Mouse (Mus musculus): ENCODE results near the gene Slc25a44. TPM values are rescaled to one million over a fixed set of nuclear protein-coding genes. Genes with fewer than 3 reads are reported as not detected.

Gene Slc25a44
- total RNA-seq, 1 experiment: 13.6 TPM

DNA sequence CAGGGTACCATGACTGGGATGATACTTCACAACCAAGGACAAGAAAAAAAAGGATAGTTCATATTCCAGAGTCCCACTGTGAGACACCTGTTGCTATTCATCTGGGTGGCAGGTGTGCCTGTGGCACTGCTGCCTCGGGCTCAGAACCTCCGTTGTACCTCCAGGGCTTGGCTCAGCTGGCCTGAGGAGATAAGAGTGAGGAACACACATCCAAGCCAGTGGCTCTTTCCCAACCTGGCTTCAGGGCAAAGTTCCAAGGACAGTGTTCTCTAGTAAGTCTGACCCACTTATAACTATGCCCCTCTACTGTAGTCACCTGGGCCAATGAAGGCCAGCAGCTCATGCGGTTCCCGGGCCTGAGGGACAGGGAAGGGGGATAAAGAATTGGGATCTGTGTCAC is 13.3 kb downstream of the Slc25a44 start:
- Histone ChIP-seq H3K4me3 (ENCODE audit: insufficient read depth in 1 of 2, low read depth in 1 of 2, low read length in 2 of 2, poor library complexity in 1 of 2, severe bottlenecking in 1 of 2) (no peak overlapping the region), H3K4me1 (ENCODE audit: control insufficient read depth in 2 of 2, insufficient read depth in 2 of 2, low read length in 2 of 2, poor library complexity in 1 of 2) (peaks cover 4 to 7% of the 10 kb centered on the region in 2 experiments; a peak in 3 of 4 replicates), H3K36me3 (ENCODE audit: control insufficient read depth, insufficient read depth, low read length, poor library complexity, severe bottlenecking) (peaks cover 6% of the 10 kb centered on the region), H3K27ac (ENCODE audit: insufficient read depth, low read depth, low read length, poor library complexity, severe bottlenecking) (no peak overlapping the region), H3K9me3 (ENCODE audit: control insufficient read depth, insufficient read depth, low read depth, low read length) (no peaks in the 10 kb centered on the region), H3K9ac (ENCODE audit: insufficient read depth, low read depth, low read length, poor library complexity, severe bottlenecking) (no peak overlapping the region)
- DNase-seq (ENCODE audit: low read depth, low spot score): no peak
- in situ Hi-C loops (cut with MboI; ENCODE audit: low sequenced_read_pairs in 2 of 2, unreplicated experiment in 2 of 2): no loop called here
- TF ChIP-seq MAFK (IDR thresholded peaks at IDR 0.05; ENCODE audit: insufficient read depth, low read depth, low read length): no peak
- no peak for TF ChIP-seq ZC3H11A (IDR thresholded peaks at IDR 0.05; ENCODE audit: borderline replicate concordance, low read depth, low read length)
- no peak for TF ChIP-seq CHD2 (IDR thresholded peaks at IDR 0.05; ENCODE audit: low read depth, low read length)
- TF ChIP-seq HCFC1 (IDR thresholded peaks at IDR 0.05; ENCODE audit: borderline replicate concordance, insufficient read depth, low read length): no peak
- TF ChIP-seq ZNF384 (IDR thresholded peaks at IDR 0.05; ENCODE audit: low read depth, low read length): no peak

DNA sequence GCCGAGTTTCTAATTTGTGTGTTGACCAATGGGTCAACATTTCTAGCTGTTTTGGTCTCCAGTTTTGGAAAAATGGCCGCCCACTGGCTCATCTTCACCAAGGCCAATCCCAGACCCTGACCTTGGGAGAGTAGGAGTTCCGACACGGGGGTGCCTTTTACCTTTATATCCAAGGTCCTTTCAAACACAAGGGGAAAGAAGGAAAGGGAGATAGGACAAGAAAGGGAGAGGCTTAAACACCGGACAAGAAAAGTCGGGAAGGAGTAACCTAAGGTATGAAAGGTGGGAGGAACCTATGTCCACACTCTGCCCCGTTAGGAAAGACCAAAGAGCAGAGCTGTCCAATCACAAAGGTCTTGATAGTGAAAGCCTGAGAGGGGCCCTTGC is 14.3 kb downstream of the Slc25a44 start:
- no peak for TF ChIP-seq MAFK (IDR thresholded peaks at IDR 0.05; ENCODE audit: insufficient read depth, low read depth, low read length)
- TF ChIP-seq HCFC1 (IDR thresholded peaks at IDR 0.05; ENCODE audit: borderline replicate concordance, insufficient read depth, low read length): no peak
- no peak for TF ChIP-seq ZC3H11A (IDR thresholded peaks at IDR 0.05; ENCODE audit: borderline replicate concordance, low read depth, low read length)
- peaks cover 4 to 7% of the 10 kb centered on the region in 2 experiments; a peak in 3 of 4 replicates for H3K4me1 ChIP-seq (ENCODE audit: control insufficient read depth in 2 of 2, insufficient read depth in 2 of 2, low read length in 2 of 2, poor library complexity in 1 of 2)
- H3K27ac ChIP-seq (ENCODE audit: insufficient read depth, low read depth, low read length, poor library complexity, severe bottlenecking): peak overlapping the region; percentile 73; the same call in 1 of the 2 replicates
- DNase-seq (ENCODE audit: low read depth, low spot score): peak; percentile 28
- H3K9me3 ChIP-seq (ENCODE audit: control insufficient read depth, insufficient read depth, low read depth, low read length): no peaks in the 10 kb centered on the region
- peaks cover 6% of the 10 kb centered on the region for H3K36me3 ChIP-seq (ENCODE audit: control insufficient read depth, insufficient read depth, low read length, poor library complexity, severe bottlenecking)
- peak overlapping the region; percentile 76 for H3K9ac ChIP-seq (ENCODE audit: insufficient read depth, low read depth, low read length, poor library complexity, severe bottlenecking)
- H3K4me3 ChIP-seq (ENCODE audit: insufficient read depth in 1 of 2, low read depth in 1 of 2, low read length in 2 of 2, poor library complexity in 1 of 2, severe bottlenecking in 1 of 2): peak overlapping the region; percentile 85 to 93
- in situ Hi-C loops (cut with MboI; ENCODE audit: low sequenced_read_pairs in 2 of 2, unreplicated experiment in 2 of 2): no loop called here

DNA sequence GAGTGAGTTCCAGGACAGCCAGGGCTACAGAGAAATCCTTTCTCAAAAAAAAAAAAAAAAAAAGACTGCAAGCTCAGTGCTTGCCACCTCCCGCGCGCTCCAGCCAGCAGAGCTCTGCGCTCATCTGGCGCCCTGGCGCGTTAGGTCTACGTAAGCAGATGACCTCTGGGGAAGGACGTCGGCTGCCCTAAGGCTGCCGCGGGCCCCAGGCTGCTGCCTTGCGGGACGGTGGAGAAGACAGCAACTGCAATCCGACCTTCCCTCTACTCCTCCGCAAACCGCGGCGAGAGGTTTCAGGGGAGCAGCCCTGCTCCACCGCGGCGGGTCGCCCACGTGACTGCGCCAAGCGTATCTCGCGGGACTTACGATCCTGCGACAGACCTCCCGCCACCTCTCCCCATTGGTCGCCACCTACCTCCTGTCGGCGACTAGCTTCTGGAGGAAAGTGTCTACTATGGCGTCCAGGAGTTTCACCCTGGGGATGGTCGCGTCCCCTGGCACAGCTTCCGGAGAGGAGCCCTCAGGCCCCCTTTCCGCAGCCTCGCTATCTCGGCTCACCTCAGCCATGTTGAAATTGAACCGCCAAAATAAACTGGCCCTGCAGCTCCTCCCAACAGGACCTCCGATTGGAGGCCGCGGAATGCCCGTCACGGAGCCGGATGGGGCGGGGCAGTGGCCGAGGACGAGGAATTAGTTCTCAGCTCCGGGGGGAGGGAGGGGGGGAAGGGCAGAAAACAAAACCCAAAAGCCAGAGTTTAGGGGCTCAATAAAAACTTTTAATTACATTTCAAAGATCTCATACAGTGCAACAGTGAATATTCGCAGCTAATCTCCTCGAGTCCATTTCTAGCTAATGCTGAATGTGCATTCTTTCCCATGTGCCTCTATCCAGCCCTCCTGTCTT is 14.9 kb downstream of the Slc25a44 start, which contains the start of gene Pmf1:
Gene Pmf1, minus strand, starts transcription at position 591 of the 904 bp plus-strand sequence.
- Histone ChIP-seq H3K4me3 (ENCODE audit: insufficient read depth in 1 of 2, low read depth in 1 of 2, low read length in 2 of 2, poor library complexity in 1 of 2, severe bottlenecking in 1 of 2) (peak within 1 kb of the TSS; percentile 85 to 93), H3K27ac (ENCODE audit: insufficient read depth, low read depth, low read length, poor library complexity, severe bottlenecking) (peak within 1 kb of the TSS; percentile 97), H3K4me1 (ENCODE audit: control insufficient read depth in 2 of 2, insufficient read depth in 2 of 2, low read length in 2 of 2, poor library complexity in 1 of 2) (peaks cover 2 to 7% of the 10 kb centered on the region in 2 experiments; a peak in 3 of 4 replicates), H3K9me3 (ENCODE audit: control insufficient read depth, insufficient read depth, low read depth, low read length) (no peaks in the 10 kb centered on the region), H3K9ac (ENCODE audit: insufficient read depth, low read depth, low read length, poor library complexity, severe bottlenecking) (peak within 1 kb of the TSS; percentile 96), H3K36me3 (ENCODE audit: control insufficient read depth, insufficient read depth, low read length, poor library complexity, severe bottlenecking) (peaks cover 6% of the 10 kb centered on the region)
- peak; percentile 87 for DNase-seq (ENCODE audit: low read depth, low spot score)
- in situ Hi-C loops (cut with MboI; ENCODE audit: low sequenced_read_pairs in 2 of 2, unreplicated experiment in 2 of 2): loop anchor here (5.0 to 10.0 kb wide), 2 partner anchors 57 to 65 kb away; no protein-coding TSS in a partner anchor
- no peak for TF ChIP-seq ZC3H11A (IDR thresholded peaks at IDR 0.05; ENCODE audit: borderline replicate concordance, low read depth, low read length)
- peak; percentile 62; the same call in 1 of the 2 replicates for TF ChIP-seq HCFC1 (IDR thresholded peaks at IDR 0.05; ENCODE audit: borderline replicate concordance, insufficient read depth, low read length)
- TF ChIP-seq ZNF384 (IDR thresholded peaks at IDR 0.05; ENCODE audit: low read depth, low read length): peak; percentile 88
- peak; percentile 97 for TF ChIP-seq CHD2 (IDR thresholded peaks at IDR 0.05; ENCODE audit: low read depth, low read length)
- TF ChIP-seq MAFK (IDR thresholded peaks at IDR 0.05; ENCODE audit: insufficient read depth, low read depth, low read length): peak; percentile 75

DNA sequence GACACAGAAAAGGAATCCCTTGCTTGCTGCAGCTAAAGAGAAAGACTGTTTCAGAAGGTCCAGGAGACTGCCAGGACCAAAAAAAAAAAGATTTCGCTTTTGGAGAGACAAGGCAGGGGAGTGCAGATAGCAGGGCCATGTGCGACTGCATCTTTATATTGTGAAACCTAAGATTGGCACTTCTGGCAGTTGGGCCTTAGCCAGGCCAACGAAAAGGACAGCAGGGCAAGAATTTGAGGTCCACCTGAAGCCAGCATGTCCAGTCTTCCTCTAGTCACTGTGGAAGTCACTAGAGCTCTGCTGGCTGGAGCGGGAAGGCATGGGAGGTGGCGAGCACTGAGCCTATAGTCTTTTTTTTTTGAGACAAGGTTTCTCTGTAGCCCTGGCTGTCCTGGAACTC is 16.0 kb downstream of the Slc25a44 start:
- Histone ChIP-seq H3K36me3 (ENCODE audit: control insufficient read depth, insufficient read depth, low read length, poor library complexity, severe bottlenecking) (peaks cover 7% of the 10 kb centered on the region), H3K4me3 (ENCODE audit: insufficient read depth in 1 of 2, low read depth in 1 of 2, low read length in 2 of 2, poor library complexity in 1 of 2, severe bottlenecking in 1 of 2) (peak overlapping the region; percentile 85 to 93), H3K9ac (ENCODE audit: insufficient read depth, low read depth, low read length, poor library complexity, severe bottlenecking) (peak overlapping the region; percentile 96), H3K9me3 (ENCODE audit: control insufficient read depth, insufficient read depth, low read depth, low read length) (no peaks in the 10 kb centered on the region), H3K27ac (ENCODE audit: insufficient read depth, low read depth, low read length, poor library complexity, severe bottlenecking) (0 out of 2 replicates have a peak overlapping the region, but pooled peaks have one; percentile 97), H3K4me1 (ENCODE audit: control insufficient read depth in 2 of 2, insufficient read depth in 2 of 2, low read length in 2 of 2, poor library complexity in 1 of 2) (peaks cover 2 to 7% of the 10 kb centered on the region in 2 experiments; a peak in 3 of 4 replicates)
- DNase-seq (ENCODE audit: low read depth, low spot score): no peak
- TF ChIP-seq HCFC1 (IDR thresholded peaks at IDR 0.05; ENCODE audit: borderline replicate concordance, insufficient read depth, low read length) (no peak), MAFK (IDR thresholded peaks at IDR 0.05; ENCODE audit: insufficient read depth, low read depth, low read length) (no peak), ZC3H11A (IDR thresholded peaks at IDR 0.05; ENCODE audit: borderline replicate concordance, low read depth, low read length) (no peak), CHD2 (IDR thresholded peaks at IDR 0.05; ENCODE audit: low read depth, low read length) (no peak), ZNF384 (IDR thresholded peaks at IDR 0.05; ENCODE audit: low read depth, low read length) (no peak)
- in situ Hi-C loops (cut with MboI; ENCODE audit: low sequenced_read_pairs in 2 of 2, unreplicated experiment in 2 of 2): loop anchor here (5.0 to 10.0 kb wide), 2 partner anchors 58 to 66 kb away; no protein-coding TSS in a partner anchor

Measured in ES-E14 (cell line).